Mouse (Mus musculus) ovary, postnatal 36 days (tissue): ENCODE results near the gene Gpr37.

Experiments
- DNase-seq: peaks from one replicate; pipeline ENCODE4 v3.0.0; 2022; ENCODE audit warnings: low spot score, mixed read lengths

Gene Gpr37

DNA sequence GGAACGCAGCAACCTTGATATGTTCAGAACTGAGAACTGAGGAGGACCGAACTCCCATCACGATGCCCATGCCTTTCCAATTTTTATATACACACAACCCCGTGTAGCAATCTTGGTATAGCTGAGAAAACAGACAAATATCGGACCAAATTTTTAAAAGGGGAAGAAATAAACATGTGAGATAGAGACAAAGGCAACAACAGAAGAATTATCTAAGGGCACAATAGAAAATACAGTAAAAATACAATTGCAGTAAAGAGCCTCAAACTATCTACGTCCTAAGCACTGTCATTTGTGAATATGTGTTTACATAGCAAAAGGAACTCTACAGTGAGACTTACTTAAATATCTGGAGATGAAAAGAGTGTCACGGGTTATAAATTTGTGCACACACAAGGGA, at the start of gene Gpr37:
TSS of gene Gpr37 (minus strand) at position 101 of the 400 bp plus-strand sequence.
- DNase-seq = no peak

- no peak for DNase-seq
Measured at GRCm38 (mm10) chr6:25736533-25736932, 46.0 kb upstream of the Gpr37 start.

GRCm38 (mm10) chr6:25726560-25726959, 36.0 kb upstream of the Gpr37 start:
- DNase-seq = no peak

- DNase-seq = no peak
Measured at GRCm38 (mm10) chr6:25710601-25711000, 20.1 kb upstream of the Gpr37 start.

GRCm38 (mm10) chr6:25709250-25709895, 18.8 kb upstream of the Gpr37 start:
- DNase-seq = peak; percentile 28

- DNase-seq = no peak
Measured at GRCm38 (mm10) chr6:25699956-25700355, 9.4 kb upstream of the Gpr37 start.

DNA sequence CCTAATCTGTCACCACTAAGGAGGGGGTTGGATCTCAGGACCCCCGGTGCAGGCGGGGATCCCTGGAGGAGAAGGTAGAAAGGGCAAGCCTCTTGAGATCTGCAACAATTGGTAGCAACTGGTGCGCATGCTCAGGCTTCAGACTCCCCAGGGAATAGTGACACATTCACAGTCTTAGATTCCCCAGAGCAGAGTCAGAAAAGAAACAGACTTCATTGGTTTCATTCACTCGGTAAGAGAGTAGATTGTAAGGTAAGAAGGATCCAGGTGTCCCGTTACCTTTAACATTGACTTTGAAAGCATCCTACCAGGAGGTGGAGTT, 284 bp downstream of the Gpr37 start:
- no peak for DNase-seq

DNA sequence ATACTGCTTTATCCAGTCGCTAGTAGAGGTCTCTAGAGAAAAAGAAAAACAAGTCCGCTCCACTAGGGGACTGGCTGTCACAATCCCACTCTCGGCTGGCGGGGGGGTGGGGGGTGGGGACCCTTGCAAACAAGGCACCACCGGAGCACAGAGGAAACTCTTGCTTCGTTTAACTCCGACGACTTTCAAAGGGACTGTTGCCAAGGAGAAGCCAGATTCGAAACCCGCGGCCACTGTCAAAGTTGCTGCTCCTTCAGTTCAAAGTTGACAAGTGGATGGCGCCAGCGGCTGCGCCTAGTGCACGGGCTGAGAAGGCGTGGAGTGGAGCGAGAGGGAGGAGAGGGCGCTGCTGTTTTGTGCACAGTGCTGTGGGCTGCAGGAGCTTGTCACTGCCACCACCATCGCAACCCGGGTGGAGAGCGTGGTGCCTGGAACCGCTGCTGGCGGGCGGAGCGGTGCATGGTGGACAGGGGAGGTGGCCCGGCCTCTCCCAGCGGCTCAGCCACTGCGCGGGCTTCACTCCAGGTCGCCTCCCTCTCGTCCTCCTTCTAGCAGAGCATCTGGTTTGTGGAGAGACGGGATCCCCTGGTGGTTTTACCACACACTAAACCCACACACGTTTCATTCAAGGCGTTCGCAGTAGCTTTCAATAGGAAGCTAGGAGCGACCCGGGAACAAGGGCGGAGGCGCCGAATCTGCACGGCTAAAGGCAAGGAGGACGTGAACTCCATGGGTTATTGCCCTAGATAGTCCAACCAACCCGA, 827 bp downstream of the Gpr37 start:
- peak; percentile 41 for DNase-seq

- DNase-seq = peak; percentile 20
Measured at GRCm38 (mm10) chr6:25688927-25689519, 1.5 kb downstream of the Gpr37 start.

DNA sequence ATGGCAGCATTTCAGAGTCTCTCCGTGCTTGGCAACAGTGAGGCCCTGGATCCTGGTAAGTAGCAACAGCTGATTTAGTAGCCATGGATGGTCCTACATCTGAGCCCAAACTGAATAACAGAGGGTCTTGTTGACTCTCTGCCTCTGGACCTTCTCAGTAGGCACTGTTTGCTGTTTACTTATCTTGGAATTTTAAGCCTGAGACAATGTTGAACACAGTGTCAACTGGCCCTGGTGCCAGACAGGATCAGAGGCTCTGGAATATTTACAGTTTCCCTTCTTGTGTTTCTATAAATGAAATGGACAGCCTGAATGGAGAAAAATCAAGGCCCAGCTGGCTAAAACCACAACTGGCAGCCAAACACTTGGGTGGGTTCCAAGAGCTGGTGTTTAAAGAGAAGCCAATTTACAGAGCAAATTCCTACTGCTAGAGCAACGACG, 3.7 kb downstream of the Gpr37 start:
- DNase-seq = peak; percentile 11

DNA sequence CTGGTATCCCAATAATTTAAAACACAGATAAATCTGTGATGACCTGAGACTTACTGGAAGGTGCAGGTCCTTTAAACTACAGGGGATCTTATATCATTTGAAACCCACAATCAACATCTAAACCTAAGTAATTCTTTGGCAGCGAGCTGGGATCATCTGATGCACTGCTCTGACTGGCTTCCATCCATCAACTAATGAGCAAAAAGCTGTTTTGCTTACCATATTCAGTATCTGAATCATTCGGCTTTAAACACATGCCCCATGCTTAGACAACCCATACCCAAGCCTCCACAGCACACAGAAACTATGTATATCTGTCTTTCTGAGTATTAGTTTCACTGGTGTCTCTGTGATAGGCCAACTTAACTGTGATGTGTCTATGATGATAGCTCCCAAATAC, 6.1 kb downstream of the Gpr37 start:
- DNase-seq = no peak

- no peak for DNase-seq
Measured at GRCm38 (mm10) chr6:25675111-25675510, 15.4 kb downstream of the Gpr37 start.

GRCm38 (mm10) chr6:25673801-25674200, 16.7 kb downstream of the Gpr37 start:
- no peak for DNase-seq

DNA sequence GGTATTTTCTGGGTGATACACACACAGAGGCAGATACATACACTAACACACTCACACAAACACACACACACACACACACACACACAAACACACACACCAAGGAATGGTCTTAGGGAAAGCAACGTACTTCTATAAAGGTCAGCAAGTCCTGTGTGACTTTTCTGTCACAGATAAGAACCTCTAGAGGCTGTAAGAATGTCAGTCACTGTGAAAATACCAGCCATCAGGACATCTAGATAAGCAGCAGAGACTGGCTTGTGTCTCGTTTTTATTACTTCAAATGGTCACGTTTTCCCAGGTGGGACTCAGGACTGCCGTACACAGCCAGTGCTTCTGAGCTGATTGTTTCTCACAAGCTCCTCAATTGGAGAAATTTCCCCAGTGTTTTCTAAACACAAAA, 20.4 kb downstream of the Gpr37 start:
- DNase-seq = no peak

GRCm38 (mm10) chr6:25663942-25664341, 26.6 kb downstream of the Gpr37 start:
- DNase-seq = no peak

- no peak for DNase-seq
Measured at GRCm38 (mm10) chr6:25659924-25660675, 30.4 kb downstream of the Gpr37 start.
